Mouse (Mus musculus): ENCODE measurements at regions not wholly inside any gene's neighbourhood (a gene's known extent, or its start where the extent isn't known, plus 50 kb on each side); places are given as distances from the start of the nearest gene placed in this dataset.

DNA sequence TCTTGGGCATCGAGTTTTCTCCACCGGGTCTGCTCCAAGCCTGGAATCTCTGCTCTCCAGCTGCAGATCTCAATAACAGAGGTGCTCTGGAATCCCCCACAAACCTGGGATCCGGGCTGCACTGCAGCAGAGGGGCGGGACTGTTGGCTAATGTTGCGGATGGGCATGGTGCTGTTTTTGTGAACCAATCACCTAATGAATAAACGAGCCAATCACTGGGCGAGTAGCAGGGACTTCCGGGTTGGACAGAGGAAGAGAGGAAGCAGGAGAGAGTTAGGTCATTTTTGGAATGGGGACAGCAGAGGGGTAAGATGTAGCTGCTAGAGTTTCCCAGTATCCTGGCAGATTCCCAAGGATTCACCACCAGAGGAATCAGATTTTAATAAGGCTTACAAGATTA, 76.7 kb upstream of the Gpr12 start:
- Histone ChIP-seq H3K4me1 (replicated peaks) (no peaks in the 10 kb centered on the region), H3K27ac (no peak overlapping the region), H3K9me3 (0 out of 2 replicates have a peak, but pooled peaks cover 3% of the 10 kb centered on the region), H3K9ac (replicated peaks) (no peak overlapping the region), H3K4me2 (no peak overlapping the region), H3K4me3 (replicated peaks) (no peak overlapping the region), H3K27me3 (no peaks in the 10 kb centered on the region), H3K36me3 (no peaks in the 10 kb centered on the region)
- 76% methylated on average over 8 of the region's 8 CpGs for WGBS
- ATAC-seq (ENCODE audit: insufficient number of reproducible peaks, insufficient read depth, low FRiP score, low TSS enrichment, low read depth): no peak

DNA sequence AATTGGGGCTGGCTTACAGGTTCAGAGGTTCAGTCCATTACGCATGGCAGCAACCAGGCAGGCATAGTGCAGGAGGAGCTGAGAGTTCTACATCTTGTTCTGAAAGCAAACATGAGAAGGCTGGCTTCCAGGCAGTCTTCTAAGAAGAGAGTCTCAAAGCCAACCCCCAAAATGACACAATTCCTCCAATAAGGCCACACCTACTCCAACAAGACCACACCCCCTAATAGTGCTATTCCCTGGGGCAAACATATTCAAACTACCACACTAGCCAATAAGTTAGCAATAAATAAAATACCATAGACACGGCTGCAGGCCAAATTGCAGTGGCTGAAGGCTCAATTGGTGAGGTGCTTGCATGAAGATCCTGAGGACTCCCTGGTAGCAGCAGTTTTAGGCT, 72.2 kb upstream of the Gpr12 start:
- Histone ChIP-seq H3K9me3 (no peaks in the 10 kb centered on the region), H3K4me1 (replicated peaks) (no peaks in the 10 kb centered on the region), H3K27me3 (peaks cover 6% of the 10 kb centered on the region; the same call in 1 of the 2 replicates), H3K9ac (replicated peaks) (no peak overlapping the region), H3K4me2 (no peak overlapping the region), H3K4me3 (replicated peaks) (no peak overlapping the region), H3K36me3 (no peaks in the 10 kb centered on the region), H3K27ac (no peak overlapping the region)
- WGBS: 82% methylated on average over 2 of the region's 2 CpGs
- ATAC-seq (ENCODE audit: insufficient number of reproducible peaks, insufficient read depth, low FRiP score, low TSS enrichment, low read depth): no peak

DNA sequence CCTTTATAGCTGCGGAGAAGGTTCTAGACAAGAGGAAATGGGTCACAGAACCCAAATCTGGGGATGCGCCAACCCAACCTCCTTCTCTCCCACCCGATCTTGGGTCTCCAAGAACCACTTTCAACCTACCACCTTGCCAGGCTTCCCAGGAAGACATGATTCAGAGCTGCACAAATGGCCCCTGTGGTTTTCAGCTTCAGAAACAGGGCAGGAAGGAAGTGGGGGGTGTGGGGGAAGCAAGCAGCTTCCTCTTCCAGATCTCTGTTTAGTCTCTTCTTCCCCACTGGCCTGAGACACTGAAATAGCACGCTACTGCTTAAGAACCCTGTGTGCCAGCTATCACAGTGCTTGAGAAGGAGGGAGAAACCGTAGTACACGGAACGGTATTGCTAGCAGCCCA, 70.4 kb upstream of the Gpr12 start:
- H3K36me3 ChIP-seq: no peaks in the 10 kb centered on the region
- WGBS: 78% methylated on average over 7 of the region's 7 CpGs
- H3K27ac ChIP-seq: no peak overlapping the region
- H3K4me2 ChIP-seq: no peak overlapping the region
- no peak overlapping the region for H3K9ac ChIP-seq (replicated peaks)
- no peak for ATAC-seq (ENCODE audit: insufficient number of reproducible peaks, insufficient read depth, low FRiP score, low TSS enrichment, low read depth)
- no peaks in the 10 kb centered on the region for H3K9me3 ChIP-seq
- peaks cover 6% of the 10 kb centered on the region; the same call in 1 of the 2 replicates for H3K27me3 ChIP-seq
- no peak overlapping the region for H3K4me3 ChIP-seq (replicated peaks)
- no peaks in the 10 kb centered on the region for H3K4me1 ChIP-seq (replicated peaks)

DNA sequence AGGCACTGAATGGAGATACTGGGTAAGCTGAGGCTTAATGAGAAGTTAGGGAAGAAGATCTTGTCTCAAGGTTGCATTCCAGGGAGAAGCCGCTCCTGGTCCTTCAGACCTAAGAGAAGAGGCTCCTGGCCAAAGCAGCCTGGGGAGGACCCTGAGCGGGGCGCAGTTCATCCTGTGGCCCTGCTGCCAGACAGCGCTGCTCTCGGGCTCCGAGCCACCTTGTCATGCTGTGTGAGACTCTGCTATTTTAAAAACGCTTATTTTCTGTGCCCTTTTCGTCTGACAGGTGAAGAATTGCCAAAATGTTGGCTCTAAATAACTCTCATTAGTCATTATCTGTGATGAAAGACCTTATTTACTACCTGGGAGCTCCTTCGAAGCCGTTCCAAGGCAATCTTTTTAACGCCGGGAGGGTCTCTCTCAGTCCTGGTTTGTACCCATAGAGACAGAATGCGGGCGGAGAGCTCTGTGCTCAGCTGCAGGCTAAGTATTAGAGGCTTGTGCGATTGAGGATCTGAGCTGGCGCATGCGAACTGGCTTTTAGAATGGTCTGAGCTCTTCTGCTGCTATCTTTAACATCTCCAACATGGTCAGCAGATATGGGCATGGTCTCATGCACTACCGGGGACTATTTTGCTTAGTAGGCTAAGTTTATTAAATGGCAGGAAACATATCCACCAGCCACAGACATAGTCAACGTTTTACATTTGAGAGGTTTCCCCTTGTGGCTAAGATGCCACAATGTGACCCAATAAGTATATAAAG, 68.8 kb upstream of the Gpr12 start:
- Histone ChIP-seq H3K4me3 (replicated peaks) (no peak overlapping the region), H3K4me2 (no peak overlapping the region), H3K9me3 (no peaks in the 10 kb centered on the region), H3K9ac (replicated peaks) (no peak overlapping the region), H3K27ac (no peak overlapping the region), H3K27me3 (peaks cover 6% of the 10 kb centered on the region; the same call in 1 of the 2 replicates), H3K4me1 (replicated peaks) (no peaks in the 10 kb centered on the region), H3K36me3 (no peaks in the 10 kb centered on the region)
- no peak for ATAC-seq (ENCODE audit: insufficient number of reproducible peaks, insufficient read depth, low FRiP score, low TSS enrichment, low read depth)
- WGBS: 81% methylated on average over 19 of the region's 19 CpGs

DNA sequence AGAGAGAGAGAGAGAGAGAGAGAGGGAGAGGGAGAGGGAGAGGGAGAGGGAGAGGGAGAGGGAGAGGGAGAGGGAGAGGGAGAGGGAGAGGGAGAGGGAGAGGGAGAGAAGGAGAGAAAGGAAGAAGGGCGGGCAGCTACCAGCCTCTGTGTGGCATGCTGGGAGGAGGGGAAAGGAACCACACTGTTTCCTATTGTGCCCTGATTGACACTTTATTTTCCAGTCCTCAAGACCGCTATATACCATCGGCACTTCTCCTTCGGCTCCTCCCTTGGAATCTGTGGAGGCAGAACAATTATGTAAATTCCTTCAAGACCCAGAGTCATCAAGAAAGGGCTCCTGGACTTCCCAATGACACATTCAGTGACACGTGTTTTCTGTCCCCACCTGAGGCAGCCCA, 67.8 kb upstream of the Gpr12 start:
- no peaks in the 10 kb centered on the region for H3K4me1 ChIP-seq (replicated peaks)
- no peaks in the 10 kb centered on the region for H3K9me3 ChIP-seq
- no peak overlapping the region for H3K4me3 ChIP-seq (replicated peaks)
- no peak overlapping the region for H3K4me2 ChIP-seq
- no peaks in the 10 kb centered on the region for H3K36me3 ChIP-seq
- peaks cover 6% of the 10 kb centered on the region; the same call in 1 of the 2 replicates for H3K27me3 ChIP-seq
- H3K27ac ChIP-seq: no peak overlapping the region
- no peak for ATAC-seq (ENCODE audit: insufficient number of reproducible peaks, insufficient read depth, low FRiP score, low TSS enrichment, low read depth)
- 67% methylated on average over 5 of the region's 5 CpGs for WGBS
- no peak overlapping the region for H3K9ac ChIP-seq (replicated peaks)

DNA sequence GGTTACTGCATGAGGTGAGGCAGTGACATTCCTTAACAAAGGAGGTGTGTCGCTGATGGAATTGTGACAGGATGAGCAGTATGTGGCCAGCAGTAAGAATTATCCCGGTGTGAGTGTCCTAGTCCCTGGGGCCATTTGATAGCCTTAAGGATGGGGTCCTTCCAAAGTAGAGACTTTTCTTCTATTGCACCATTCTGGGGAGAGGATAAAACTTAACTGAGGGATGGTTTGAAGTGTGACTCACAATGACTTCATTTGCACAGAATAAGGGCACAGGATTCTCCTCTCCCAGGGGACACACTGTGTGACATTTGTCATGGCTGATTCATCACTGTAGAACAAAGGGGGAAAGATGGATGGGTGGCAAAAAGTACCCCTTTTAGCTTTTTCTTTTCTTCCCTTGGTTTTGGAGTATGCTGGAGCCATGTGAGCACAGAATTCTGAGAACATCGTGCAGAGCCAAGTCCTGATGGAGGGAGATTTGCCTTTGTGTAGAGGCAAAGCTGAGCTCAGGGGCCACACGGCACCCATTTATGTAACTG, 63.6 kb upstream of the Gpr12 start:
- no peak for ATAC-seq (ENCODE audit: insufficient number of reproducible peaks, insufficient read depth, low FRiP score, low TSS enrichment, low read depth)
- no peak overlapping the region for H3K4me3 ChIP-seq (replicated peaks)
- WGBS: 77% methylated on average over 4 of the region's 4 CpGs
- H3K27me3 ChIP-seq: no peaks in the 10 kb centered on the region
- H3K9me3 ChIP-seq: no peaks in the 10 kb centered on the region
- no peaks in the 10 kb centered on the region for H3K4me1 ChIP-seq (replicated peaks)
- H3K4me2 ChIP-seq: no peak overlapping the region
- no peak overlapping the region for H3K9ac ChIP-seq (replicated peaks)
- no peak overlapping the region for H3K27ac ChIP-seq
- no peaks in the 10 kb centered on the region for H3K36me3 ChIP-seq

DNA sequence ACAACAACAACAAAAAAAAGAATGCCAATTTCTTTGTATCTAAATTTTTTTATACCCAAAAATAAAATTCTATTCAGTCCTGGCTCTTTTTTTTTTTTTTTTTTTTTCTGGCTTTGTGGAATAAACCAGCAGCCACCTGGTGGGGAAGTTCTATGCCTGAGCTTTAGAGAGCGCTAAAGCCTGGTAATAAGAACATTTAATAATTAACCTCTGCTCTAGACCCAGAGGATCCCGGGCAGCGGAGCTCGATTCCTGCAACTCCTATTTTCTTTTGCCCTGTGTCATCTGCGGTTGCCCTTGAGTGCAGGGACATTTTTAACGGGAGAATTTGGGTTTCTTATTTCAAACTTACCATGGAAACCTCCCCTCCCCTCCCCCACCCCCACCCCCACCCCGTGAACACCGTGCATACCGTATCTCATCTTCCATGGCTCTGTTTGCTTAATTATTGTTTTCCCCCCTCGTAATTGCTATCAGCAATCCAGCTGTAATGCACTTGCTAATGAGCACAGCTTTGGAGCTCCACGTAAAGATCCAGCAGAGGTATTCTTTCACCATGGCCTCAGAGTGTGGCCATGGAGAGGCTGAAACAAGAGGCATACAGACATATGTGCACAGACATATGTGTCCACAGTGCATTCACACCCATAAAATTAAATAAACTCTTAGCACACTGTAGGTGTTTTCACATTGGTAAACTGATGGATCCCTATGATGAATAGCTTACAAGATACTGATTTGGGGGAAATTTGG, 62.8 kb upstream of the Gpr12 start:
- Histone ChIP-seq H3K4me1 (replicated peaks) (no peaks in the 10 kb centered on the region), H3K9ac (replicated peaks) (no peak overlapping the region), H3K9me3 (no peaks in the 10 kb centered on the region), H3K4me3 (replicated peaks) (no peak overlapping the region), H3K27ac (no peak overlapping the region), H3K4me2 (no peak overlapping the region), H3K36me3 (no peaks in the 10 kb centered on the region), H3K27me3 (no peaks in the 10 kb centered on the region)
- 47% methylated on average over 11 of the region's 11 CpGs for WGBS
- ATAC-seq (ENCODE audit: insufficient number of reproducible peaks, insufficient read depth, low FRiP score, low TSS enrichment, low read depth): no peak

DNA sequence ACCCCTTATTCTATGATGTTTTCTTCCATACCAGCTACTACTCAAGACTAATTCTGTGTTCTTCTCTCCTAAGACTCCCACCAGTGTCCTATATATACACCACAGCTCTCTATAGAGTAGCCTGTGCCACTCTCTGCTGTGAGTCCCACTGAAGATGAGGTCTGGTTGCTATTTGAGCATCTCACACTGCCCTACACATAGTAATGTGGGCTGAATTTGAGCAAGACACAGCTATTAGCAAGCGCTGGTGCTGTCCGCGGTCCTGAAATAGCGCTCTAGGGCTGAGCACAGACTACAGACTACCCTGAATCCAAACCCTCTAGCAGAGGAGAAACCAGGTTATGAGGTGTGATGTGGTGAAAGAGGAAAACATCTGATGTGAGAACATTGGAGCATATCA, 59.5 kb upstream of the Gpr12 start:
- no peaks in the 10 kb centered on the region for H3K4me1 ChIP-seq (replicated peaks)
- H3K4me2 ChIP-seq: no peak overlapping the region
- WGBS: 2% methylated on average over 4 of the region's 4 CpGs
- peak; percentile 10; the same call in 1 of the 2 replicates for ATAC-seq (ENCODE audit: insufficient number of reproducible peaks, insufficient read depth, low FRiP score, low TSS enrichment, low read depth)
- H3K9ac ChIP-seq (replicated peaks): no peak overlapping the region
- H3K4me3 ChIP-seq (replicated peaks): no peak overlapping the region
- no peaks in the 10 kb centered on the region for H3K9me3 ChIP-seq
- no peaks in the 10 kb centered on the region for H3K36me3 ChIP-seq
- H3K27me3 ChIP-seq: no peaks in the 10 kb centered on the region
- no peak overlapping the region for H3K27ac ChIP-seq

DNA sequence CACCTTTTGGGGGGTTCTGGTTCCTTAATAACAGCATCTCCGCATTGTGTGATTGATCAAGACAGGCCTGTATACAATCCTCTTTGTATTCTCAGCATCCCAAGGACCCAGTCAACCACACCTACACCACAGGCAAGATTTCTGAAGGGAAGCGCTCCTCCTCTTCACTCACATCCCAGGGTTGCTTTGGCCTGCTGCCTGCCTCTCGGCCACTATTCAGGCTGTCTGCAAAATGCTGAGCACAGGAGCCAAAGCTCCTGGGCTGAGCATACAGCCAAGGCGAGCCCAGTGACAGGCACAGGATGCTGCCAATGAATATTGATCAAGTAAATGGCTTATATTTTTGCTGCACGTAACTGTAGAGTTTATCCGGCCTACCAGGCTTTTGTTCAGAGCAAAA, 56.9 kb upstream of the Gpr12 start:
- ATAC-seq (ENCODE audit: insufficient number of reproducible peaks, insufficient read depth, low FRiP score, low TSS enrichment, low read depth): no peak
- 83% methylated on average over 6 of the region's 6 CpGs for WGBS

DNA sequence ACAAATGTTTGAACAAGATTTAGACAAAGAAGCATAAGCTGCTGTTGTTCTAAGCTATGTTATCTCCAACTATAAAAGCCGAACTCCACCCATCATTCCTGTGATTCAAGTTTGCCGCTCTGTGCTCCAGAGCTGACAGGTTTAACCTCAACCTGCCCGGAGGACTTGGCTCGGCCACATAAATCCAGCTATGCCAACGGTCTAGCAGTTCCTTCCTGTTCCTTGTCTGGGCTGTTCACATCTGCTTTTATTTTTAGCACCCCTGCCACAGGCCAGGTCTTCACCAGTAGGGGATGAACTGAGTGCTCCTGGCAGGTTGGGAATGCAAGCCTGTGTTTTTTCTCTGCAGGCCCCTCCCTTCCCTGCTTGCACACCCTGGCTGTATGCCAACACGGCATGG, 51.8 kb upstream of the Gpr12 start:
- H3K4me3 ChIP-seq (replicated peaks): no peak overlapping the region
- no peaks in the 10 kb centered on the region for H3K36me3 ChIP-seq
- H3K4me1 ChIP-seq (replicated peaks): no peaks in the 10 kb centered on the region
- no peak for ATAC-seq (ENCODE audit: insufficient number of reproducible peaks, insufficient read depth, low FRiP score, low TSS enrichment, low read depth)
- WGBS: 59% methylated on average over 6 of the region's 6 CpGs
- no peak overlapping the region for H3K4me2 ChIP-seq
- no peaks in the 10 kb centered on the region for H3K9me3 ChIP-seq
- H3K9ac ChIP-seq (replicated peaks): no peak overlapping the region
- no peaks in the 10 kb centered on the region for H3K27me3 ChIP-seq
- no peak overlapping the region for H3K27ac ChIP-seq

More for the DNA sequence above, 56.9 kb upstream of the Gpr12 start:
- H3K9me3 ChIP-seq: no peaks in the 10 kb centered on the region
- no peak overlapping the region for H3K4me3 ChIP-seq (replicated peaks)
- H3K4me1 ChIP-seq (replicated peaks): no peaks in the 10 kb centered on the region
- H3K36me3 ChIP-seq: no peaks in the 10 kb centered on the region
- H3K27me3 ChIP-seq: no peaks in the 10 kb centered on the region
- no peak overlapping the region for H3K4me2 ChIP-seq
- no peak overlapping the region for H3K27ac ChIP-seq
- H3K9ac ChIP-seq (replicated peaks): no peak overlapping the region
